Mouse (Mus musculus) midbrain, embryonic 12.5 days (tissue): Measurements from ENCODE around the gene Psmc6. TPM values are rescaled to one million over a fixed set of nuclear protein-coding genes. Genes with fewer than 3 reads are reported as not detected.

ENCODE experiments used
- ATAC-seq: fragments of 200-750 bp; cut with Nextera tagmentation; 2 replicates; pipeline ENCODE4 v1.8.0; 2017; ENCODE audit warnings: low read depth, moderate TSS enrichment, moderate library complexity; ENCODE audit not compliant: low FRiP score
- H3K27ac ChIP-seq: fragments of 300-500 bp; sonication (generic); replicated peaks from 2 replicates; pipeline ENCODE4 v1.5.1; 2016; ENCODE audit warnings: mild to moderate bottlenecking
- H3K27me3 ChIP-seq: fragments of 300-500 bp; sonication (generic); 2 replicates; pipeline ENCODE4 v1.6.1; 2016; ENCODE audit warnings: mild to moderate bottlenecking
- H3K36me3 ChIP-seq: fragments of 300-500 bp; sonication (generic); 2 replicates; pipeline ENCODE4 v1.6.1; 2016
- H3K4me1 ChIP-seq: fragments of 300-500 bp; sonication (generic); 2 replicates; pipeline ENCODE4 v1.6.1; 2016
- H3K4me2 ChIP-seq: fragments of 300-500 bp; sonication (generic); replicated peaks from 2 replicates; pipeline ENCODE4 v1.6.1; 2016; ENCODE audit warnings: mild to moderate bottlenecking, moderate library complexity
- H3K4me3 ChIP-seq: fragments of 300-500 bp; sonication (generic); 2 replicates; pipeline ENCODE4 v1.5.1; 2016; ENCODE audit warnings: mild to moderate bottlenecking
- H3K9ac ChIP-seq: fragments of 300-500 bp; sonication (generic); replicated peaks from 2 replicates; pipeline ENCODE4 v1.6.1; 2016; ENCODE audit warnings: mild to moderate bottlenecking, moderate library complexity
- H3K9me3 ChIP-seq: fragments of 300-500 bp; sonication (generic); 2 replicates; pipeline ENCODE4 v1.6.1; 2016; ENCODE audit warnings: mild to moderate bottlenecking
- WGBS: fragments of 180-500 bp; shearing (Covaris S2); methylation state at CpG from one replicate; pipeline ENCODE4 v1.1.7; 2016; 5-methylcytosine and 5-hydroxymethylcytosine counted together
- polyA plus RNA-seq: library from polyadenylated mRNA; unstranded; fragments of >200 nt; fragmentation: Nextera tagmentation; extraction: Ambion mirVana; gene quantifications from 2 replicates; pipeline ENCODE4 v1.2.1, GENCODE M21; 2016

The Psmc6 gene
- 210 and 214 TPM in 2 replicates for polyA plus RNA-seq

- Histone ChIP-seq H3K4me3 (peak within 1 kb of the TSS; percentile 78), H3K4me1 (peaks cover 14% of the 10 kb centered on the region), H3K36me3 (peaks cover 17% of the 10 kb centered on the region), H3K27me3 (no peaks in the 10 kb centered on the region), H3K9me3 (no peaks in the 10 kb centered on the region), H3K4me2 (peak within 1 kb of the TSS; percentile 65), H3K9ac (peak within 1 kb of the TSS; percentile 93), H3K27ac (peak within 1 kb of the TSS; percentile 87)
- peak; percentile 97 for ATAC-seq
- under 1% methylated on average over 44 of the region's 44 CpGs for WGBS
These were observed at the start of gene Psmc6 for GRCm38 (mm10) chr14:45329589-45330181. Psmc6 (plus strand) TSS chr14:45329788.

- Histone ChIP-seq H3K9ac (no peak overlapping the region), H3K4me3 (no peak overlapping the region), H3K36me3 (peaks cover 19% of the 10 kb centered on the region), H3K27me3 (no peaks in the 10 kb centered on the region), H3K4me2 (no peak overlapping the region), H3K9me3 (no peaks in the 10 kb centered on the region), H3K4me1 (no peaks in the 10 kb centered on the region), H3K27ac (no peak overlapping the region)
- WGBS = 89% methylated on average over 3 of the region's 3 CpGs
- ATAC-seq = no peak
These were observed 47.5 kb upstream of the Psmc6 start for GRCm38 (mm10) chr14:45282066-45282465.

- no peak overlapping the region for H3K4me2 ChIP-seq
- H3K9me3 ChIP-seq = no peaks in the 10 kb centered on the region
- no peak overlapping the region for H3K27ac ChIP-seq
- no peak overlapping the region for H3K9ac ChIP-seq
- no peak for ATAC-seq
- no peaks in the 10 kb centered on the region for H3K27me3 ChIP-seq
- WGBS = 75% methylated on average over 4 of the region's 4 CpGs
- H3K4me1 ChIP-seq = no peaks in the 10 kb centered on the region
- peaks cover 19% of the 10 kb centered on the region; the same call in 1 of the 2 replicates for H3K36me3 ChIP-seq
- no peak overlapping the region for H3K4me3 ChIP-seq
These were observed 38.0 kb upstream of the Psmc6 start for GRCm38 (mm10) chr14:45291608-45292007.

- Histone ChIP-seq H3K4me3 (no peak overlapping the region), H3K4me2 (no peak overlapping the region), H3K9me3 (no peaks in the 10 kb centered on the region), H3K4me1 (0 out of 2 replicates have a peak, but pooled peaks cover 2% of the 10 kb centered on the region), H3K9ac (no peak overlapping the region), H3K27me3 (no peaks in the 10 kb centered on the region), H3K27ac (no peak overlapping the region), H3K36me3 (peaks cover 34% of the 10 kb centered on the region)
- WGBS = 37% methylated on average over 4 of the region's 4 CpGs
- ATAC-seq = peak; percentile 89
These were observed 25.6 kb upstream of the Psmc6 start for GRCm38 (mm10) chr14:45303939-45304338.

GRCm38 (mm10) chr14:45304389-45304788, 25.2 kb upstream of the Psmc6 start:
- H3K27ac ChIP-seq = no peak overlapping the region
- peaks cover 29% of the 10 kb centered on the region for H3K36me3 ChIP-seq
- 61% methylated on average over 4 of the region's 4 CpGs for WGBS
- H3K4me2 ChIP-seq = no peak overlapping the region
- ATAC-seq = peak; percentile 78
- H3K9ac ChIP-seq = no peak overlapping the region
- H3K4me1 ChIP-seq = 0 out of 2 replicates have a peak, but pooled peaks cover 2% of the 10 kb centered on the region
- no peak overlapping the region for H3K4me3 ChIP-seq
- no peaks in the 10 kb centered on the region for H3K9me3 ChIP-seq
- no peaks in the 10 kb centered on the region for H3K27me3 ChIP-seq

GRCm38 (mm10) chr14:45305852-45306251, 23.7 kb upstream of the Psmc6 start:
- WGBS = 88% methylated on average over 5 of the region's 5 CpGs
- H3K4me2 ChIP-seq = no peak overlapping the region
- H3K27me3 ChIP-seq = no peaks in the 10 kb centered on the region
- 0 out of 2 replicates have a peak, but pooled peaks cover 2% of the 10 kb centered on the region for H3K4me1 ChIP-seq
- no peaks in the 10 kb centered on the region for H3K9me3 ChIP-seq
- no peak overlapping the region for H3K27ac ChIP-seq
- peaks cover 16% of the 10 kb centered on the region for H3K36me3 ChIP-seq
- H3K4me3 ChIP-seq = no peak overlapping the region
- no peak overlapping the region for H3K9ac ChIP-seq
- no peak for ATAC-seq

- Histone ChIP-seq H3K4me2 (no peak overlapping the region), H3K9me3 (no peaks in the 10 kb centered on the region), H3K9ac (no peak overlapping the region), H3K4me1 (0 out of 2 replicates have a peak, but pooled peaks cover 2% of the 10 kb centered on the region), H3K27me3 (no peaks in the 10 kb centered on the region), H3K36me3 (0 out of 2 replicates have a peak, but pooled peaks cover 3% of the 10 kb centered on the region), H3K4me3 (no peak overlapping the region), H3K27ac (no peak overlapping the region)
- WGBS = 89% methylated on average over 8 of the region's 8 CpGs
- ATAC-seq = no peak
These were observed 21.8 kb upstream of the Psmc6 start for GRCm38 (mm10) chr14:45307630-45308328.

- no peak for ATAC-seq
- Histone ChIP-seq H3K4me1 (no peaks in the 10 kb centered on the region), H3K9ac (no peak overlapping the region), H3K27me3 (no peaks in the 10 kb centered on the region), H3K4me3 (no peak overlapping the region), H3K36me3 (no peaks in the 10 kb centered on the region), H3K9me3 (no peaks in the 10 kb centered on the region), H3K27ac (no peak overlapping the region), H3K4me2 (no peak overlapping the region)
- WGBS = 92% methylated on average over 13 of the region's 13 CpGs
These were observed 19.9 kb upstream of the Psmc6 start for GRCm38 (mm10) chr14:45309646-45310045.

GRCm38 (mm10) chr14:45310101-45310500, 19.5 kb upstream of the Psmc6 start:
- Histone ChIP-seq H3K9ac (no peak overlapping the region), H3K27me3 (no peaks in the 10 kb centered on the region), H3K27ac (no peak overlapping the region), H3K4me3 (no peak overlapping the region), H3K4me1 (no peaks in the 10 kb centered on the region), H3K36me3 (no peaks in the 10 kb centered on the region), H3K4me2 (no peak overlapping the region), H3K9me3 (no peaks in the 10 kb centered on the region)
- ATAC-seq = no peak
- WGBS = 92% methylated on average over 14 of the region's 14 CpGs

- H3K9ac ChIP-seq = no peak overlapping the region
- no peaks in the 10 kb centered on the region for H3K36me3 ChIP-seq
- H3K4me1 ChIP-seq = peaks cover 7% of the 10 kb centered on the region
- peak overlapping the region; percentile 74 for H3K4me2 ChIP-seq
- 0 out of 2 replicates have a peak, but pooled peaks cover 4% of the 10 kb centered on the region for H3K27me3 ChIP-seq
- ATAC-seq = no peak
- H3K4me3 ChIP-seq = peak overlapping the region; percentile 89
- H3K27ac ChIP-seq = no peak overlapping the region
- no peaks in the 10 kb centered on the region for H3K9me3 ChIP-seq
- WGBS = 82% methylated on average over 5 of the region's 5 CpGs
These were observed 12.7 kb upstream of the Psmc6 start for GRCm38 (mm10) chr14:45316927-45317326.

- peaks cover 7% of the 10 kb centered on the region for H3K4me1 ChIP-seq
- no peaks in the 10 kb centered on the region for H3K36me3 ChIP-seq
- peak overlapping the region; percentile 74 for H3K4me2 ChIP-seq
- peak overlapping the region; percentile 89 for H3K4me3 ChIP-seq
- H3K9ac ChIP-seq = peak overlapping the region; percentile 92
- WGBS = under 1% methylated on average over 38 of the region's 38 CpGs
- no peak for ATAC-seq
- peak overlapping the region; percentile 88 for H3K27ac ChIP-seq
- H3K27me3 ChIP-seq = 0 out of 2 replicates have a peak, but pooled peaks cover 4% of the 10 kb centered on the region
- no peaks in the 10 kb centered on the region for H3K9me3 ChIP-seq
These were observed 11.6 kb upstream of the Psmc6 start for GRCm38 (mm10) chr14:45317921-45318411.
